Mouse (Mus musculus) megakaryocyte, adult 5-6 weeks (primary cell): ENCODE measurements around the gene Phf13. TPM values are rescaled to one million over a fixed set of nuclear protein-coding genes. Genes with fewer than 3 reads are reported as not detected.
"Not testable (repeated sequence)": the region's sequence is repeated elsewhere in the genome, so short reads cannot be mapped to it uniquely, and the experiment has no call there.

ENCODE experiments used
- ATAC-seq: 2 replicates; pipeline ENCODE4 v1.8.0; 2016; ENCODE audit warnings: mild to moderate bottlenecking, inconsistent platforms; ENCODE audit not compliant: poor library complexity, severe bottlenecking
- total RNA-seq, 2 experiments: library from RNA; stranded (forward) in 1 of 2; stranded (reverse) in 1 of 2; fragments of 153-499, 151-499 nt in 1 of 2; fragments of 221-1000, 200-1000 nt in 1 of 2; gene quantifications; 2 replicates each; pipeline versions ENCODE4 v1.2.3 to v1.2.4; 2015 to 2017

The Phf13 gene
- 3.9 and 5.6 TPM in 2 replicates for total RNA-seq (2015)
- total RNA-seq (2017), result 4.0 and 4.5 TPM in 2 replicates

GRCm38 (mm10) chr4:151996173-151996950 is at the start of gene Phf13:
Gene Phf13 (minus strand): TSS chr4:151996258.
- peak; percentile 91 for ATAC-seq

GRCm38 (mm10) chr4:152044609-152045008 is 48.6 kb upstream of the Phf13 start:
- no peak for ATAC-seq

GRCm38 (mm10) chr4:152043171-152043570 is 47.1 kb upstream of the Phf13 start:
- no peak for ATAC-seq

- no peak for ATAC-seq
Measured at GRCm38 (mm10) chr4:152041924-152042641, 46.0 kb upstream of the Phf13 start.

GRCm38 (mm10) chr4:152039831-152040310 is 43.8 kb upstream of the Phf13 start:
- ATAC-seq, result no peak

GRCm38 (mm10) chr4:152038985-152039830 is 43.1 kb upstream of the Phf13 start, which contains the start of gene Nol9:
Gene Nol9 (plus strand): TSS chr4:152039321.
- peak; percentile 97 for ATAC-seq

- no peak for ATAC-seq
Measured at GRCm38 (mm10) chr4:152038225-152038984, 42.3 kb upstream of the Phf13 start, which contains the start of gene Tas1r1. Gene Tas1r1 (minus strand): TSS chr4:152038568.

GRCm38 (mm10) chr4:152036464-152036863 is 40.4 kb upstream of the Phf13 start:
- not testable (repeated sequence) for ATAC-seq

- no peak for ATAC-seq
Measured at GRCm38 (mm10) chr4:152032922-152033321, 36.9 kb upstream of the Phf13 start.

- ATAC-seq, result no peak
Measured at GRCm38 (mm10) chr4:152029997-152030396, 33.9 kb upstream of the Phf13 start.

- no peak for ATAC-seq
Measured at GRCm38 (mm10) chr4:152029087-152029486, 33.0 kb upstream of the Phf13 start.

GRCm38 (mm10) chr4:152028456-152028855 is 32.4 kb upstream of the Phf13 start:
- no peak for ATAC-seq

GRCm38 (mm10) chr4:152027524-152027923 is 31.5 kb upstream of the Phf13 start, which contains the start of gene Zbtb48:
Gene Zbtb48 (minus strand): TSS chr4:152027671.
- peak; percentile 91 for ATAC-seq

GRCm38 (mm10) chr4:152026751-152027508 is 30.9 kb upstream of the Phf13 start:
- ATAC-seq, result peak; percentile 27

GRCm38 (mm10) chr4:152024525-152024924 is 28.5 kb upstream of the Phf13 start:
- no peak for ATAC-seq

GRCm38 (mm10) chr4:152022506-152022905 is 26.4 kb upstream of the Phf13 start:
- no peak for ATAC-seq

- ATAC-seq, result no peak
Measured at GRCm38 (mm10) chr4:152021568-152022097, 25.6 kb upstream of the Phf13 start.

GRCm38 (mm10) chr4:152020024-152020423 is 24.0 kb upstream of the Phf13 start:
- ATAC-seq, result no peak

GRCm38 (mm10) chr4:152019073-152019472 is 23.0 kb upstream of the Phf13 start:
- ATAC-seq, result no peak
